Comparison of ENCODE assay signal across 16 mouse cellular contexts in genomic region chr2:101992574-101993310, GRCm38 (mm10).
A peak's percentile ranks its signal among the peaks of the same experiment; 100 is the strongest.
DNase-seq lines count a peak whose midpoint lies in the region; ATAC-seq and TF ChIP-seq lines count a peak whose summit lies in the region.
"Had no signal": no experiment of that assay in that cellular context is flagged by ENCODE, and none has a peak within 500 bp of the region (broad histone marks: within the 10 kb centered on the region; RNA-seq: fewer than 3 reads in every experiment).

No protein-coding gene starts in this region.

- no peak for TF ChIP-seq CTCF in gastrocnemius, adult 2 months (IDR thresholded peaks at IDR 0.05)

- H3K4me3 ChIP-seq in midbrain, embryonic 10.5 days, result no peak overlapping the region
- no peak overlapping the region for H3K4me3 ChIP-seq in gastrocnemius, adult 2 months
- H3K4me3 ChIP-seq: embryonic facial prominence, embryonic 15.5 days; hindbrain, embryonic 15.5 days; layer of hippocampus, adult 2 months; liver, embryonic 13.5 days had no signal

- peaks cover 6% of the 10 kb centered on the region; the same call in 1 of the 2 replicates for H3K4me1 ChIP-seq in midbrain, embryonic 10.5 days
- H3K4me1 ChIP-seq: liver, embryonic 13.5 days had no signal

- ATAC-seq in granulocyte monocyte progenitor cell, adult 5-6 weeks (replicated peaks; ENCODE audit: poor library complexity, severe bottlenecking), result 0 out of 2 replicates have a peak, but pooled peaks have one; percentile 20
- peak; percentile 82 for ATAC-seq in neutrophil, adult 5-6 weeks (ENCODE audit: extremely low read depth, insufficient number of reproducible peaks, low FRiP score, poor library complexity, severe bottlenecking)
- ATAC-seq: forebrain, postnatal 0 days had no signal

- H3K27ac ChIP-seq in midbrain, embryonic 10.5 days (replicated peaks), result no peak overlapping the region
- no peak overlapping the region for H3K27ac ChIP-seq in gastrocnemius, adult 2 months
- H3K27ac ChIP-seq: embryonic facial prominence, embryonic 15.5 days; hindbrain, embryonic 15.5 days; layer of hippocampus, adult 2 months; liver, embryonic 13.5 days; macrophage had no signal

- 90% methylated on average over 9 of the region's 9 CpGs for WGBS in midbrain, embryonic 10.5 days

- DNase-seq in 3T3-L1 (ENCODE audit: low read depth, low spot score), result peak; percentile 68
- peak; percentile 7 for DNase-seq in 416B (ENCODE audit: low read depth)
- DNase-seq in midbrain, embryonic 10.5 days (ENCODE audit: low spot score), result no peak
- no peak for DNase-seq in gastrocnemius, adult 2 months
- DNase-seq in urinary bladder, postnatal 25 days (ENCODE audit: low spot score), result no peak
- DNase-seq: adrenal gland, adult 2 months; cerebellum, postnatal 36 days; forebrain, postnatal 0 days; heart, adult 18-20 months; liver, embryonic 13.5 days had no signal

- no peaks in the 10 kb centered on the region for H3K27me3 ChIP-seq in midbrain, embryonic 10.5 days (ENCODE audit: low read depth, poor library complexity, severe bottlenecking)
- H3K27me3 ChIP-seq: embryonic facial prominence, embryonic 15.5 days; hindbrain, embryonic 15.5 days; liver, embryonic 13.5 days had no signal

- no peaks in the 10 kb centered on the region for H3K36me3 ChIP-seq in midbrain, embryonic 10.5 days
- H3K36me3 ChIP-seq: embryonic facial prominence, embryonic 15.5 days; hindbrain, embryonic 15.5 days; liver, embryonic 13.5 days had no signal

- no peaks in the 10 kb centered on the region for H3K9me3 ChIP-seq in midbrain, embryonic 10.5 days (replicated peaks)
- H3K9me3 ChIP-seq: embryonic facial prominence, embryonic 15.5 days; hindbrain, embryonic 15.5 days; liver, embryonic 13.5 days had no signal

- intact Hi-C loops in gastrocnemius, adult 2 months (cut with DNase I), result no loop called here

Comparison
In these comparisons a context has a peak if more than half of its experiments do, and no peak if none do; other contexts are left out.
1. DNase-seq: peak in 3T3-L1 (single experiment) and 416B (single experiment); none in midbrain, embryonic 10.5 days (single experiment), gastrocnemius, adult 2 months (single experiment) and urinary bladder, postnatal 25 days (single experiment).